In genomic region chr16:13668402-13669108, GRCm38 (mm10) we compare ENCODE assay signal across 8 mouse cellular contexts. TPM values are rescaled to one million over a fixed set of nuclear protein-coding genes. Genes with fewer than 3 reads are reported as not detected.
DNase-seq lines count a peak whose midpoint lies in the region; ATAC-seq and TF ChIP-seq lines count a peak whose summit lies in the region.

No protein-coding gene starts in this region.

- H3K9ac ChIP-seq in lung, embryonic 15.5 days, result no peak overlapping the region

- no peak for DNase-seq in lung, adult 2 months
- peak; percentile 50 for DNase-seq in cerebellum, adult 9-11 months
- DNase-seq in hindbrain, embryonic 10.5 days (ENCODE audit: low spot score), result no peak
- no peak for DNase-seq in ovary, adult 18-20 months (ENCODE audit: low spot score)
- DNase-seq in left cerebral cortex, adult 9 months (ENCODE audit: low spot score in 2 of 2), result no peak

- 74% methylated on average over 10 of the region's 10 CpGs for WGBS in lung, embryonic 15.5 days
- 76% methylated on average over 10 of the region's 10 CpGs for WGBS in lung, adult 2 months
- WGBS in hindbrain, embryonic 10.5 days, result 80% methylated on average over 10 of the region's 10 CpGs

- TF ChIP-seq POLR2A in lung, adult 2 months (IDR thresholded peaks at IDR 0.05; ENCODE audit: borderline replicate concordance, extremely low read depth, low read depth, low read length), result no peak

- peaks cover 11% of the 10 kb centered on the region; the same call in 1 of the 2 replicates for H3K36me3 ChIP-seq in lung, embryonic 15.5 days
- peaks cover 23% of the 10 kb centered on the region for H3K36me3 ChIP-seq in hindbrain, embryonic 10.5 days

- peak overlapping the region; percentile 58 for H3K27ac ChIP-seq in lung, embryonic 15.5 days
- peak overlapping the region; percentile 84 for H3K27ac ChIP-seq in hindbrain, embryonic 10.5 days

- H3K4me2 ChIP-seq in lung, embryonic 15.5 days, result peak overlapping the region; percentile 80

- TF ChIP-seq CTCF in lung, adult 2 months (IDR thresholded peaks at IDR 0.05; ENCODE audit: insufficient read depth, low read length), result no peak

- H3K27me3 ChIP-seq in lung, embryonic 15.5 days, result no peaks in the 10 kb centered on the region
- H3K27me3 ChIP-seq in hindbrain, embryonic 10.5 days (ENCODE audit: insufficient read depth, poor library complexity, severe bottlenecking), result no peaks in the 10 kb centered on the region

- peaks cover 21% of the 10 kb centered on the region for H3K4me1 ChIP-seq in lung, embryonic 15.5 days
- peaks cover 9% of the 10 kb centered on the region for H3K4me1 ChIP-seq in lung, adult 2 months (ENCODE audit: control insufficient read depth, insufficient read depth, low read length)
- peaks cover 22% of the 10 kb centered on the region for H3K4me1 ChIP-seq in hindbrain, embryonic 10.5 days (replicated peaks)

- ATAC-seq in lung, embryonic 15.5 days (ENCODE audit: borderline replicate concordance, extremely low read depth, low FRiP score, low TSS enrichment), result no peak
- ATAC-seq in megakaryocyte-erythroid progenitor cell, adult 5-6 weeks (replicated peaks; ENCODE audit: low FRiP score, low TSS enrichment, poor library complexity, severe bottlenecking), result peak; percentile 15
- ATAC-seq in granulocyte monocyte progenitor cell, adult 5-6 weeks (replicated peaks; ENCODE audit: poor library complexity, severe bottlenecking), result no peak

- H3K4me3 ChIP-seq in lung, embryonic 15.5 days, result peak overlapping the region; percentile 72
- no peak overlapping the region for H3K4me3 ChIP-seq in lung, adult 2 months (replicated peaks; ENCODE audit: extremely low read depth, low read depth, low read length)
- H3K4me3 ChIP-seq in hindbrain, embryonic 10.5 days, result peak overlapping the region; percentile 69

- H3K9me3 ChIP-seq in lung, embryonic 15.5 days, result no peaks in the 10 kb centered on the region
- H3K9me3 ChIP-seq in hindbrain, embryonic 10.5 days, result no peaks in the 10 kb centered on the region

RNA-seq across cellular contexts. Expression of gene Parn, which starts 0.6 kb away (rescaled TPM):
- polyA plus RNA-seq in lung, embryonic 15.5 days (2015; fragmentation: Nextera tagmentation; extraction: Ambion mirVana), result 43.8 and 45.2 TPM in 2 replicates
- polyA plus RNA-seq in lung, adult 2 months (2012; rRNA removed), result 9.3 and 15.1 TPM in 2 replicates
- 41.2 and 48.3 TPM in 2 replicates for polyA plus RNA-seq in hindbrain, embryonic 10.5 days (2016; fragmentation: Nextera tagmentation; extraction: Ambion mirVana)
- total RNA-seq in megakaryocyte-erythroid progenitor cell, adult 5-6 weeks (2014; fragmentation: Nextera tagmentation), result 29.3 and 35.9 TPM in 2 replicates
- total RNA-seq in megakaryocyte-erythroid progenitor cell, adult 5-6 weeks (2017), result 67.0 and 83.2 TPM in 2 replicates
- total RNA-seq in granulocyte monocyte progenitor cell, adult 5-6 weeks (2014; fragmentation: Nextera tagmentation), result 18.8 and 32.3 TPM in 2 replicates
- total RNA-seq in granulocyte monocyte progenitor cell, adult 5-6 weeks (2017), result 49.3 and 55.0 TPM in 2 replicates

RNA-seq across cellular contexts. Expression of gene Bfar, which starts 3.1 kb away (rescaled TPM):
- 42.1 and 47.9 TPM in 2 replicates for polyA plus RNA-seq in lung, embryonic 15.5 days (2015; fragmentation: Nextera tagmentation; extraction: Ambion mirVana)
- polyA plus RNA-seq in lung, adult 2 months (2012; rRNA removed), result 17.3 and 21.7 TPM in 2 replicates
- polyA plus RNA-seq in hindbrain, embryonic 10.5 days (2016; fragmentation: Nextera tagmentation; extraction: Ambion mirVana), result 34.1 and 38.0 TPM in 2 replicates
- 22.2 and 26.0 TPM in 2 replicates for total RNA-seq in megakaryocyte-erythroid progenitor cell, adult 5-6 weeks (2014; fragmentation: Nextera tagmentation)
- total RNA-seq in megakaryocyte-erythroid progenitor cell, adult 5-6 weeks (2017), result 29.5 and 35.2 TPM in 2 replicates
- total RNA-seq in granulocyte monocyte progenitor cell, adult 5-6 weeks (2014; fragmentation: Nextera tagmentation), result 48.1 and 52.9 TPM in 2 replicates
- 49.8 and 65.2 TPM in 2 replicates for total RNA-seq in granulocyte monocyte progenitor cell, adult 5-6 weeks (2017)

RNA-seq across cellular contexts. Expression of gene 3110001I22Rik, which starts 3.2 kb away (rescaled TPM):
- polyA plus RNA-seq in lung, embryonic 15.5 days (2015; fragmentation: Nextera tagmentation; extraction: Ambion mirVana), result 5.6 and 6.7 TPM in 2 replicates
- 0.79 and 1.2 TPM in 2 replicates for polyA plus RNA-seq in lung, adult 2 months (2012; rRNA removed)
- polyA plus RNA-seq in hindbrain, embryonic 10.5 days (2016; fragmentation: Nextera tagmentation; extraction: Ambion mirVana), result 8.7 and 10.0 TPM in 2 replicates
- total RNA-seq in megakaryocyte-erythroid progenitor cell, adult 5-6 weeks (2014; fragmentation: Nextera tagmentation), result 4.7 and 5.1 TPM in 2 replicates
- 10.7 and 19.8 TPM in 2 replicates for total RNA-seq in megakaryocyte-erythroid progenitor cell, adult 5-6 weeks (2017)
- 10.4 and 21.6 TPM in 2 replicates for total RNA-seq in granulocyte monocyte progenitor cell, adult 5-6 weeks (2014; fragmentation: Nextera tagmentation)
- total RNA-seq in granulocyte monocyte progenitor cell, adult 5-6 weeks (2017), result 23.8 and 25.2 TPM in 2 replicates
